Mouse (Mus musculus): Measurements from ENCODE around the gene Uxs1. TPM values are rescaled to one million over a fixed set of nuclear protein-coding genes. Genes with fewer than 3 reads are reported as not detected.

The Uxs1 gene
- 11.3 TPM for polyA plus RNA-seq (2014; fragmentation: Illumina TruSeq; extraction: RNeasy Lipid Tissue Mini Kit (QIAGEN cat#74804); ENCODE audit: low read depth, low replicate concordance)

DNA sequence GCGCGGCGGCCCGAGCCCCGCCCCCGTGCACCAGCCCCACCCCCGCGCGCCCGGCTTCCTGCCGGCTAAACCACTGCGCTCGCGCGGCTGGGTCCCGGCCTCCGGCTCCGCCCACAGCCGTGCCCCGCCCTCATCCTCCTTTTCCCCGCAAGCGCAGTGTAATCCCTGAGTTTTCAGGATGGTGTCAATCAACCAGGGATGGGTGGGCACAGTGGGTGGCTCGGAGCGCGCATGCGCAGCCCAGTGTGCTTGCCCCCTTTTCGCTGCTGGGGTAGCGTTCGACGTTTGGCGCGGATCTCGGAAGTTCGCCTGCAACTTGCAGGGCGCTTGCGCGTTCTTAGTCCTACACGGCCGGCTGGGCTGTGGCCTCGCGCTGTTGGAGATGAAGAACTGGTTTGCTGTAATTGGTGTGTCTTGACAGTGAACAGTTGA, at the start of gene Uxs1:
Gene Uxs1 (minus strand): TSS at position 38 of the 432 bp plus-strand sequence.

DNA sequence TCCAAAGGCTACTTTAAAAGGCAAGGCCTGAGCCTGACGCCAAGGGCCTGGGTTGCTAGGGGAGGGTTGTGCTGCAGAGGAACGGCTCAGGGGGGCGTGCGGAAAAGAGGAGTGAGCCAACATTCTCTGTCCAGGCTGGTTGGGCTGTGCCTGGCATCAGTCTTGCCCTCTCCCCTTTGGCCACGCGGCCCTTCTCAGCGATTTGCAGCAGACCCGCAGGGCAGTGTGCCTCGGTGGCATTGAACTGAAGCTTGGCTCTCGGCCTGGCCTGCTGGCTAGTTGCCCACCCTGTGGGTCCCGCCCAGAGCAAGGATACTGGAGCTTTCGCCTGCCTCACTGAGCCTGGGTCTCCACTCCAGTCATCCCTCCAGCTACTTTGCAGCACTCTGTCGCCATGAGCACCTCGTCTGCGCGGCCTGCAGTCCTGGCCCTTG, 97.1 kb downstream of the Uxs1 start, which contains the start of gene 1500015O10Rik:
Gene 1500015O10Rik (plus strand): TSS at position 112 of the 434 bp plus-strand sequence.

Other genes with a start within 250 kb of the Uxs1 start
- 5.6 TPM for gene 1500015O10Rik, start 97.2 kb downstream of the Uxs1 start, polyA plus RNA-seq (2014; fragmentation: Illumina TruSeq; extraction: RNeasy Lipid Tissue Mini Kit (QIAGEN cat#74804); ENCODE audit: low read depth, low replicate concordance)
- 29.3 TPM for gene Tpp2, start 105.8 kb upstream of the Uxs1 start, polyA plus RNA-seq (2014; fragmentation: Illumina TruSeq; extraction: RNeasy Lipid Tissue Mini Kit (QIAGEN cat#74804); ENCODE audit: low read depth, low replicate concordance)
- gene Mettl21c, start 192.2 kb upstream of the Uxs1 start, polyA plus RNA-seq (2014; fragmentation: Illumina TruSeq; extraction: RNeasy Lipid Tissue Mini Kit (QIAGEN cat#74804); ENCODE audit: low read depth, low replicate concordance): not detected
- gene Gm8251, start 234.1 kb upstream of the Uxs1 start, polyA plus RNA-seq (2014; fragmentation: Illumina TruSeq; extraction: RNeasy Lipid Tissue Mini Kit (QIAGEN cat#74804); ENCODE audit: low read depth, low replicate concordance): not detected